Mouse (Mus musculus): ENCODE results near the gene Slc9a9. TPM values are rescaled to one million over a fixed set of nuclear protein-coding genes. Genes with fewer than 3 reads are reported as not detected.

Slc9a9 gene
- total and polyA plus RNA-seq, 3 experiments, result 0.46 to 0.71 TPM; not detected in 1

GRCm38 (mm10) chr9:94821268-94821667, 151.6 kb downstream of the Slc9a9 start:
- Histone ChIP-seq H3K4me1 (ENCODE audit: control insufficient read depth in 1 of 2, insufficient read depth in 2 of 2, low read length in 2 of 2) (no peaks in the 10 kb centered on the region), H3K27ac (ENCODE audit: control insufficient read depth, low read depth, low read length) (no peak overlapping the region), H3K9ac (ENCODE audit: control insufficient read depth, low read depth, low read length, poor library complexity, severe bottlenecking) (no peak overlapping the region), H3K36me3 (ENCODE audit: control insufficient read depth in 1 of 2, insufficient read depth in 2 of 2, low read length in 2 of 2) (no peaks in the 10 kb centered on the region), H3K79me2 (ENCODE audit: control insufficient read depth, insufficient read depth, low read length, poor library complexity) (no peaks in the 10 kb centered on the region), H3K9me3 (replicated peaks; ENCODE audit: insufficient read depth, low read length) (no peaks in the 10 kb centered on the region), H3K4me3 (ENCODE audit: control insufficient read depth in 1 of 2, insufficient read depth in 1 of 2, low read depth in 2 of 2, low read length in 2 of 2) (no peak overlapping the region), H3K27me3 (ENCODE audit: control insufficient read depth in 1 of 2, insufficient read depth in 2 of 2, low read length in 2 of 2) (no peaks in the 10 kb centered on the region)
- no peak for TF ChIP-seq ETS1 (IDR thresholded peaks at IDR 0.05; ENCODE audit: low read depth, low read length)
- no peak for TF ChIP-seq GATA1 (IDR thresholded peaks at IDR 0.05; ENCODE audit: low read depth, low read length)
- TF ChIP-seq RAD21 (IDR thresholded peaks at IDR 0.05; ENCODE audit: low read depth, low read length), result no peak
- no peak for TF ChIP-seq SMC3 (IDR thresholded peaks at IDR 0.05; ENCODE audit: low read depth, low read length)
- TF ChIP-seq USF1 (IDR thresholded peaks at IDR 0.05; ENCODE audit: low read depth, low read length), result no peak
- no peak for TF ChIP-seq CHD2 (IDR thresholded peaks at IDR 0.05; ENCODE audit: low read length)
- TF ChIP-seq JUND (IDR thresholded peaks at IDR 0.05; ENCODE audit: low read depth, low read length), result no peak
- no peak for TF ChIP-seq MXI1 (IDR thresholded peaks at IDR 0.05; ENCODE audit: low read depth, low read length)
- TF ChIP-seq BHLHE40 (IDR thresholded peaks at IDR 0.05; ENCODE audit: borderline replicate concordance, low read depth, low read length), result no peak
- no peak for TF ChIP-seq SIN3A (IDR thresholded peaks at IDR 0.05; ENCODE audit: low read length)
- TF ChIP-seq MYB (IDR thresholded peaks at IDR 0.05; ENCODE audit: low read depth, low read length), result no peak
- TF ChIP-seq UBTF (IDR thresholded peaks at IDR 0.05; ENCODE audit: borderline replicate concordance, insufficient read depth, low read depth, low read length), result no peak
- no peak for TF ChIP-seq GABPA (IDR thresholded peaks at IDR 0.05; ENCODE audit: low read depth, low read length)
- no peak for TF ChIP-seq TAL1 (IDR thresholded peaks at IDR 0.05; ENCODE audit: low read length)
- TF ChIP-seq TBP (IDR thresholded peaks at IDR 0.05; ENCODE audit: low read depth, low read length), result no peak
- DNase-seq (ENCODE audit: low read depth, low spot score), result no peak

- Histone ChIP-seq H3K27me3 (ENCODE audit: control insufficient read depth in 1 of 2, insufficient read depth in 2 of 2, low read length in 2 of 2) (no peaks in the 10 kb centered on the region), H3K36me3 (ENCODE audit: control insufficient read depth in 1 of 2, insufficient read depth in 2 of 2, low read length in 2 of 2) (no peaks in the 10 kb centered on the region), H3K27ac (ENCODE audit: control insufficient read depth, low read depth, low read length) (no peak overlapping the region), H3K79me2 (ENCODE audit: control insufficient read depth, insufficient read depth, low read length, poor library complexity) (no peaks in the 10 kb centered on the region), H3K9me3 (replicated peaks; ENCODE audit: insufficient read depth, low read length) (no peaks in the 10 kb centered on the region), H3K4me1 (ENCODE audit: control insufficient read depth in 1 of 2, insufficient read depth in 2 of 2, low read length in 2 of 2) (no peaks in the 10 kb centered on the region), H3K9ac (ENCODE audit: control insufficient read depth, low read depth, low read length, poor library complexity, severe bottlenecking) (no peak overlapping the region), H3K4me3 (ENCODE audit: control insufficient read depth in 1 of 2, insufficient read depth in 1 of 2, low read depth in 2 of 2, low read length in 2 of 2) (no peak overlapping the region)
- no peak for TF ChIP-seq TCF12 (IDR thresholded peaks at IDR 0.05; ENCODE audit: low read depth, low read length)
- no peak for TF ChIP-seq ZMIZ1 (IDR thresholded peaks at IDR 0.05; ENCODE audit: low read depth, low read length)
- no peak for TF ChIP-seq ELF1 (IDR thresholded peaks at IDR 0.05; ENCODE audit: low read depth, low read length)
- DNase-seq (ENCODE audit: low read depth, low spot score), result no peak
Observed at GRCm38 (mm10) chr9:94833836-94834235, 164.1 kb downstream of the Slc9a9 start.

Measured in MEL (cell line).